Mouse (Mus musculus): ENCODE measurements around the gene Cct2. TPM values are rescaled to one million over a fixed set of nuclear protein-coding genes. Genes with fewer than 3 reads are reported as not detected.
A peak's percentile ranks its signal among the peaks of the same experiment; 100 is the strongest.
"Not testable (repeated sequence)": the region's sequence is repeated elsewhere in the genome, so short reads cannot be mapped to it uniquely, and the experiment has no call there.

Cct2 gene
- polyA plus RNA-seq, 1 experiment from 2014 or later: 119 TPM

DNA sequence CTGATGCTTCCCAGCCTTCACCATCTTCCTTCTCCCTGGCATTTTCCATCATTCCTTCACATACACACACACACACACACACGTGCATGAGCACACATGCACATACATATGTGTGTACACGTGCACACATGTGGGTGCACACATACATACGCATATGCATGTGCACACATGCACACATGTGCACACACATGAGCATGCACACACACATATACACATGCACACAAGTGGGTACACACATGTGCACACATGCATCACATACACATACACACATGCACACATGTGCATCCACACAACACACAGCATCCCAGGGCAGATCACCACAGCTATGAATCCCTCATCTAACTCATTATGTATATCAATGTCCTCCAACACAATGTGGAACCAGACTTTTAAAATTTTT, 32.5 kb downstream of the Cct2 start:
- Histone ChIP-seq H3K9ac (ENCODE audit: low read length) (no peak overlapping the region), H3K4me3 (ENCODE audit: low read depth, low read length) (no peak overlapping the region), H3K27me3 (ENCODE audit: control insufficient read depth, insufficient read depth, low read length) (no peaks in the 10 kb centered on the region), H3K36me3 (ENCODE audit: control insufficient read depth, insufficient read depth, low read length) (no peaks in the 10 kb centered on the region), H3K4me1 (replicated peaks; ENCODE audit: control insufficient read depth, insufficient read depth) (no peaks in the 10 kb centered on the region), H3K27ac (replicated peaks) (no peak overlapping the region), H3K4me2 (replicated peaks; ENCODE audit: low read depth) (no peak overlapping the region), H3K9me3 (ENCODE audit: control insufficient read depth, low read length) (no peaks in the 10 kb centered on the region)
- DNase-seq (ENCODE audit: low spot score) (no peak), ATAC-seq (ENCODE audit: low FRiP score, low TSS enrichment) (no peak)
- TF ChIP-seq EP300 (optimal IDR thresholded peaks at IDR 0.05) (no peak), CTCF (IDR thresholded peaks at IDR 0.05; ENCODE audit: low read depth) (no peak)
- WGBS: 90% methylated on average over 3 of the region's 3 CpGs

- no peaks in the 10 kb centered on the region for H3K27me3 ChIP-seq (ENCODE audit: control insufficient read depth, insufficient read depth, low read length)
- H3K4me1 ChIP-seq (replicated peaks; ENCODE audit: control insufficient read depth, insufficient read depth): no peaks in the 10 kb centered on the region
- no peaks in the 10 kb centered on the region for H3K9me3 ChIP-seq (ENCODE audit: control insufficient read depth, low read length)
- DNase-seq (ENCODE audit: low spot score) (no peak), ATAC-seq (ENCODE audit: low FRiP score, low TSS enrichment) (no peak)
- no peak overlapping the region for H3K4me3 ChIP-seq (ENCODE audit: low read depth, low read length)
- H3K36me3 ChIP-seq (ENCODE audit: control insufficient read depth, insufficient read depth, low read length): no peaks in the 10 kb centered on the region
- H3K4me2 ChIP-seq (replicated peaks; ENCODE audit: low read depth): no peak overlapping the region
- H3K27ac ChIP-seq (replicated peaks): no peak overlapping the region
- no peak for TF ChIP-seq CTCF (IDR thresholded peaks at IDR 0.05; ENCODE audit: low read depth)
- no peak for TF ChIP-seq EP300 (optimal IDR thresholded peaks at IDR 0.05)
- WGBS: 74% methylated on average over 8 of the region's 8 CpGs
- H3K9ac ChIP-seq (ENCODE audit: low read length): no peak overlapping the region
Measured at GRCm38 (mm10) chr10:117026176-117026575, 37.4 kb downstream of the Cct2 start.

GRCm38 (mm10) chr10:117025776-117026175, 37.8 kb downstream of the Cct2 start:
- not testable (repeated sequence) for H3K4me2 ChIP-seq (replicated peaks; ENCODE audit: low read depth); ATAC-seq (ENCODE audit: low FRiP score, low TSS enrichment); H3K27ac ChIP-seq (replicated peaks); H3K4me3 ChIP-seq (ENCODE audit: low read depth, low read length); H3K4me1 ChIP-seq (replicated peaks; ENCODE audit: control insufficient read depth, insufficient read depth); H3K9me3 ChIP-seq (ENCODE audit: control insufficient read depth, low read length); H3K36me3 ChIP-seq (ENCODE audit: control insufficient read depth, insufficient read depth, low read length); H3K27me3 ChIP-seq (ENCODE audit: control insufficient read depth, insufficient read depth, low read length); DNase-seq (ENCODE audit: low spot score); H3K9ac ChIP-seq (ENCODE audit: low read length)

DNA sequence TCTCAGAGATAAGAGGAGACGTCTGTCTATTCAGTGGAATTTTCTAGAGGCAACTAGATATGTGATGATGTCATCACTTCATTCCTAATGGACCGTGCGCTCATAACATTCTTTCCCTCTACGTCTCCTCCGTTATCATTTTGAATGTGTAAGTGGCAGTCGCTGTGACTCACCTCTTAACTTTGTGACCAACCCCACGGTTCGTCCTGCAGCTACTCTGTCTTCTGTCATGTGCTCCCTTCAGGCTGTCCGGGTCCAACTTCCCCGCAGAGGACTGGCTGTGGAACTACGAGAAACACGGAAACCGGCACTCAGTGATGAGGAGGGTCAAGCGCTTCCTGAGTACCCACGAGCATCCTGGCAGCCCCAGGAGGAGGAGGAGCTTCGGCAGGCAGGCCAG, 39.9 kb downstream of the Cct2 start:
- Histone ChIP-seq H3K27ac (replicated peaks) (no peak overlapping the region), H3K9ac (ENCODE audit: low read length) (no peak overlapping the region), H3K27me3 (ENCODE audit: control insufficient read depth, insufficient read depth, low read length) (no peaks in the 10 kb centered on the region), H3K4me3 (ENCODE audit: low read depth, low read length) (peak overlapping the region; percentile 10; the same call in 1 of the 2 replicates), H3K4me1 (replicated peaks; ENCODE audit: control insufficient read depth, insufficient read depth) (no peaks in the 10 kb centered on the region), H3K9me3 (ENCODE audit: control insufficient read depth, low read length) (no peaks in the 10 kb centered on the region), H3K36me3 (ENCODE audit: control insufficient read depth, insufficient read depth, low read length) (no peaks in the 10 kb centered on the region), H3K4me2 (replicated peaks; ENCODE audit: low read depth) (peak overlapping the region; percentile 38)
- peak; percentile 34; the same call in 1 of the 2 replicates for ATAC-seq (ENCODE audit: low FRiP score, low TSS enrichment)
- WGBS: 20% methylated on average over 16 of the region's 16 CpGs
- TF ChIP-seq CTCF (IDR thresholded peaks at IDR 0.05; ENCODE audit: low read depth) (no peak), EP300 (optimal IDR thresholded peaks at IDR 0.05) (no peak)
- no peak for DNase-seq (ENCODE audit: low spot score)

GRCm38 (mm10) chr10:117021020-117021754, 42.4 kb downstream of the Cct2 start:
- 31% methylated on average over 21 of the region's 21 CpGs for WGBS
- Histone ChIP-seq H3K9ac (ENCODE audit: low read length) (no peak overlapping the region), H3K27ac (replicated peaks) (no peak overlapping the region), H3K4me3 (ENCODE audit: low read depth, low read length) (no peak overlapping the region), H3K4me1 (replicated peaks; ENCODE audit: control insufficient read depth, insufficient read depth) (no peaks in the 10 kb centered on the region), H3K9me3 (ENCODE audit: control insufficient read depth, low read length) (no peaks in the 10 kb centered on the region), H3K36me3 (ENCODE audit: control insufficient read depth, insufficient read depth, low read length) (no peaks in the 10 kb centered on the region), H3K27me3 (ENCODE audit: control insufficient read depth, insufficient read depth, low read length) (no peaks in the 10 kb centered on the region), H3K4me2 (replicated peaks; ENCODE audit: low read depth) (no peak overlapping the region)
- DNase-seq (ENCODE audit: low spot score): peak; percentile 42
- TF ChIP-seq EP300 (optimal IDR thresholded peaks at IDR 0.05) (no peak), CTCF (IDR thresholded peaks at IDR 0.05; ENCODE audit: low read depth) (no peak)
- peak; percentile 74; the same call in 1 of the 2 replicates for ATAC-seq (ENCODE audit: low FRiP score, low TSS enrichment)

DNA sequence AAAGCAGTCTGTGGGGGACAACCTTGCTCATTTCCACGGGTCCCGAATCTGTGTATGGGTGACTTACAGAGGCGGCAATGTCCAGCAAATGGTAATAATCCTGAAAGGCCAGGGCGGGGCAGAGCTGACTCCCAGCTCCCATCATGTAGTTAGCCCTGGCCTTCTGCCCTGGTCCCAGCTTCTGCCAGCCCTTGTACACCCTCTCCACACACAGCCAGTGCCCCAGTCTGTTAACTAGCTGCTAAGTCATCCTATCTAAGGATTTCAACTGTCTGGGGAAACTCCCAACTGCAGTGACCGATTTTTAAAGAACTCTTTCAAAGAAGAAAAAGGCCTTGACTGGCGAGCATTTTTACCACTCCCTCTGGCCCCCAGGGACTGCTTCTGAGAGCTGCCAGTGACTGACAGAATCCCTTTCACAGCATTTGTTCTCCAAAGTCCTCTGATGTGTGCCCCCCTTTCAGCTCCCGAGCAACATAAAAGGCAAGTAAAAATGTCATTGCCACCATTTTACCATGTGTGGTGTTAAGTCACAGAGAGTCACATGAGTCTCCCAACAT, 45.3 kb downstream of the Cct2 start:
- Histone ChIP-seq H3K4me2 (replicated peaks; ENCODE audit: low read depth) (no peak overlapping the region), H3K4me3 (ENCODE audit: low read depth, low read length) (no peak overlapping the region), H3K9ac (ENCODE audit: low read length) (no peak overlapping the region), H3K27me3 (ENCODE audit: control insufficient read depth, insufficient read depth, low read length) (no peaks in the 10 kb centered on the region), H3K36me3 (ENCODE audit: control insufficient read depth, insufficient read depth, low read length) (no peaks in the 10 kb centered on the region), H3K4me1 (replicated peaks; ENCODE audit: control insufficient read depth, insufficient read depth) (no peaks in the 10 kb centered on the region), H3K27ac (replicated peaks) (no peak overlapping the region), H3K9me3 (ENCODE audit: control insufficient read depth, low read length) (no peaks in the 10 kb centered on the region)
- no peak for TF ChIP-seq EP300 (optimal IDR thresholded peaks at IDR 0.05)
- no peak for TF ChIP-seq CTCF (IDR thresholded peaks at IDR 0.05; ENCODE audit: low read depth)
- no peak for ATAC-seq (ENCODE audit: low FRiP score, low TSS enrichment)
- 64% methylated on average over 7 of the region's 7 CpGs for WGBS
- no peak for DNase-seq (ENCODE audit: low spot score)

All from stomach, postnatal 0 days (tissue).